Mouse (Mus musculus): ENCODE measurements around the gene Chd3. TPM values are rescaled to one million over a fixed set of nuclear protein-coding genes. Genes with fewer than 3 reads are reported as not detected.
A peak's percentile ranks its signal among the peaks of the same experiment; 100 is the strongest.

The Chd3 gene
- polyA plus RNA-seq, 1 experiment from 2014 or later: 91.9 TPM

- Histone ChIP-seq H3K4me1 (replicated peaks) (peaks cover 62% of the 10 kb centered on the region), H3K36me3 (peaks cover 23% of the 10 kb centered on the region), H3K4me3 (replicated peaks) (peak overlapping the region; percentile 95), H3K9me3 (no peaks in the 10 kb centered on the region), H3K9ac (replicated peaks) (peak overlapping the region; percentile 99), H3K27me3 (no peaks in the 10 kb centered on the region), H3K4me2 (replicated peaks) (peak overlapping the region; percentile 96), H3K27ac (peak overlapping the region; percentile 100)
- ATAC-seq: 0 out of 2 replicates have a peak, but pooled peaks have one; percentile 1
- under 1% methylated on average over 22 of the region's 22 CpGs for WGBS
These were observed 2.2 kb downstream of the Chd3 start for GRCm38 (mm10) chr11:69366855-69367615.

- WGBS: under 1% methylated on average over 26 of the region's 26 CpGs
- H3K4me1 ChIP-seq (replicated peaks): peaks cover 55% of the 10 kb centered on the region
- peak overlapping the region; percentile 96 for H3K4me2 ChIP-seq (replicated peaks)
These were observed 2.9 kb downstream of the Chd3 start for GRCm38 (mm10) chr11:69366157-69366854.

DNA sequence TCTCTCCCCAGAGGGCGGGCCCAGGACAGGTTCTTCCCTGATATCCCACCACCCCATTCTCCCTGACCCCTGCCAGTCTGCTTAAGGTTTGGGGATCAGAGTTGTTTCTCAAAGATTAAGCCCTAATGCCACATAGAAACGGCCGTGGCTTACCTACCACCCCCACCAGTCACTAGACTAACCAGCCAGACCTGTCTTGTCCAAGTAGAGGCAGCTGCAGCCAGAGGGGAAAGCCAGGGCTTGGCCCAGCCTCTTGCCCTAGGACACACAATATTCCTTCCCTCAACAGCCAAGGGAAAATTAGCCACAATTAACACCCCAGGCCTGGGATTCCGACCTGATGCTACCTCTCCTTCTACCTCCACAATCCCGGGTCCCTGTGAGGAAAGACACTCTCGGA is 3.5 kb downstream of the Chd3 start:
- WGBS: 21% methylated on average over 6 of the region's 6 CpGs
- no peaks in the 10 kb centered on the region for H3K9me3 ChIP-seq
- peak overlapping the region; percentile 96 for H3K4me2 ChIP-seq (replicated peaks)
- peaks cover 49% of the 10 kb centered on the region for H3K4me1 ChIP-seq (replicated peaks)
- peaks cover 36% of the 10 kb centered on the region for H3K36me3 ChIP-seq
- H3K9ac ChIP-seq (replicated peaks): peak overlapping the region; percentile 99
- peak overlapping the region; percentile 95 for H3K4me3 ChIP-seq (replicated peaks)
- peak overlapping the region; percentile 100 for H3K27ac ChIP-seq
- no peaks in the 10 kb centered on the region for H3K27me3 ChIP-seq
- ATAC-seq: peak; percentile 5; the same call in 1 of the 2 replicates

More at GRCm38 (mm10) chr11:69366157-69366854, 2.9 kb downstream of the Chd3 start:
- peak overlapping the region; percentile 95 for H3K4me3 ChIP-seq (replicated peaks)
- ATAC-seq: peak; percentile 83
- H3K9ac ChIP-seq (replicated peaks): peak overlapping the region; percentile 99
- peaks cover 30% of the 10 kb centered on the region for H3K36me3 ChIP-seq
- H3K27ac ChIP-seq: peak overlapping the region; percentile 100
- no peaks in the 10 kb centered on the region for H3K27me3 ChIP-seq
- no peaks in the 10 kb centered on the region for H3K9me3 ChIP-seq

DNA sequence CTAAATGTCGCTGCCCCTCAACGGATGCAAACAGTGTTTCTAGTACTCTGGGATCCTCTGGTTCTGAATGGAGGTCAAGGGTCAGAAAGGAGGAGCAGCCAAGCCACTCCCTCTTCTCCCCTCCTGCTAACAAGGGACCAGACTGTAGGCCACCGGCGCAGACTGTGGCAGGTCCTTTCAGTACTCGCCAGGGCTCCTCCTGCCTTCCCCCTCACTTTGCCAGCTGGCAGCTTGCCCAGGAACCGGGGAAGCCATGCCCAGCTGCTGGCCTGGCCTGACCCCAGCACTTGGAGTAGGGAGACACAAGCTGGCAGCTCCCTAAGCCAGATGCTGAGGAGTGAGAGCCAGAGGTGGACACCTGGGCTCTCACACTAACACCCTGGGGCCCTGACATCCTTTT is 4.3 kb downstream of the Chd3 start:
- peak overlapping the region; percentile 96 for H3K4me2 ChIP-seq (replicated peaks)
- H3K4me1 ChIP-seq (replicated peaks): peaks cover 44% of the 10 kb centered on the region
- WGBS: 3% methylated on average over 6 of the region's 6 CpGs
- no peaks in the 10 kb centered on the region for H3K27me3 ChIP-seq
- peak overlapping the region; percentile 100 for H3K27ac ChIP-seq
- H3K4me3 ChIP-seq (replicated peaks): 0 out of 2 replicates have a peak overlapping the region, but pooled peaks have one; percentile 7
- H3K36me3 ChIP-seq: peaks cover 44% of the 10 kb centered on the region
- peak overlapping the region; percentile 99 for H3K9ac ChIP-seq (replicated peaks)
- no peaks in the 10 kb centered on the region for H3K9me3 ChIP-seq
- ATAC-seq: peak; percentile 65

DNA sequence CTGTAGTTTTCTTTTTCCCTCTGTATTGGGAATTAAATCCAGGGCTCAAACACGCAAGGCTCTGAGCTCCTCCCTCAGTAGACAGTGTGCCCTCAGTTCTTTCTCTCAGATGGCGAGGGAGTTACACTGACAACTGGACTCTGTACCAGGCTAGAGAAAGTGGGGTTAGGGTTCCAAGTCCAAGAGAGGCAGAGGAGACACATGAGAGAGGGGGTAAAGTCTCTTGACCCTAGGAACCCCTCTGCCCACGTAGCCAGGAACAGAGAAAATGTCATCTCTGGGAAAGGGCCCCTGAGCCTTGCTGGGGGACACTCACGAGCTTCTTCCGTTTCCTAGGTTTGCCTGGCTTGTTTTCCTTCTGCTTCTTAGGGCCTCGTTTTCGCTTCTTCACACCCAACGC is 4.8 kb downstream of the Chd3 start:
- H3K27ac ChIP-seq: peak overlapping the region; percentile 100
- peak overlapping the region; percentile 96 for H3K4me2 ChIP-seq (replicated peaks)
- peaks cover 49% of the 10 kb centered on the region for H3K36me3 ChIP-seq
- no peaks in the 10 kb centered on the region for H3K9me3 ChIP-seq
- 0 out of 2 replicates have a peak overlapping the region, but pooled peaks have one; percentile 7 for H3K4me3 ChIP-seq (replicated peaks)
- peaks cover 41% of the 10 kb centered on the region for H3K4me1 ChIP-seq (replicated peaks)
- 51% methylated on average over 8 of the region's 8 CpGs for WGBS
- peak overlapping the region; percentile 99 for H3K9ac ChIP-seq (replicated peaks)
- ATAC-seq: no peak
- H3K27me3 ChIP-seq: no peaks in the 10 kb centered on the region

DNA sequence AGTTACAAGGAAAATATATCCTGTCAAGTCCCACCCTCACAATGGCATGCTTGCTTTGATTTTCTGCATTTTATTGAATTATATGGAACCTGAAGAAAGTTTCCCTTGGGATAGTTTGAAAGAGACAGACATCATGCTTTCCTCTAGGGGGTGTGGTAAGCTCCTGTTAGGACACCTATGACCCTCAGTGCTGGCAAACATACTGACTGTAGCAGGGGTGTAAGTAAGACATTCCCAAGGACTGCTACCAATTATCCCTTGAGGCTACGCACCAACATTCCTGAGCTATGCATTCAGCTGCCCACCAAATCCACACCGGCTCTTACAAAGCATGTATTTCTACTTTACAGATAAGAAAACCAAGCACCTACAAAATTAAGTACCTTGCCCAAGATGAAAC is 6.7 kb downstream of the Chd3 start:
- Histone ChIP-seq H3K9ac (replicated peaks) (no peak overlapping the region), H3K9me3 (no peaks in the 10 kb centered on the region), H3K4me1 (replicated peaks) (peaks cover 34% of the 10 kb centered on the region), H3K36me3 (peaks cover 68% of the 10 kb centered on the region), H3K27ac (no peak overlapping the region), H3K4me3 (replicated peaks) (no peak overlapping the region), H3K27me3 (no peaks in the 10 kb centered on the region), H3K4me2 (replicated peaks) (no peak overlapping the region)
- 93% methylated on average over 2 of the region's 2 CpGs for WGBS
- ATAC-seq: no peak

DNA sequence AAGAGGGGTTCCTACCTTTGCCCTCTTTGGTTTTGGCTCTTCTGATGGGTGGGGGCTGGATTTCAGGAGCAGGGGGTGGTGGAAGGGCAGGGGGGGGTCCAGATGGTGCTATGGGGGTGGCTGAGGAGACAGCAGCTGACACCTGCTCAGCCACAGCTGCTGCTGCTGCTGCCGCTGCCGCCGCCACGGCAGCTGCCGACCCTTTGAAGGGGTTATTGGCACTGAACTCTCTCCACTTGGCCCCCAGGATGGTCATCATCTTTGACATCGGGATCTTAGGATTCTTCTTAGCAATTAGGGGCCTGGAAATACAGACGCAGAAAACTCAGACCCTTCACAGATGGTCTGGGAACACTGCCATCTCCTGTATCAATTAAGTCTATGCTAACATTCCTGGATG is 7.2 kb downstream of the Chd3 start:
- H3K27me3 ChIP-seq: no peaks in the 10 kb centered on the region
- H3K9me3 ChIP-seq: no peaks in the 10 kb centered on the region
- no peak overlapping the region for H3K9ac ChIP-seq (replicated peaks)
- 66% methylated on average over 7 of the region's 7 CpGs for WGBS
- H3K4me3 ChIP-seq (replicated peaks): no peak overlapping the region
- H3K4me1 ChIP-seq (replicated peaks): peaks cover 29% of the 10 kb centered on the region
- H3K27ac ChIP-seq: no peak overlapping the region
- H3K4me2 ChIP-seq (replicated peaks): no peak overlapping the region
- no peak for ATAC-seq
- H3K36me3 ChIP-seq: peaks cover 73% of the 10 kb centered on the region

DNA sequence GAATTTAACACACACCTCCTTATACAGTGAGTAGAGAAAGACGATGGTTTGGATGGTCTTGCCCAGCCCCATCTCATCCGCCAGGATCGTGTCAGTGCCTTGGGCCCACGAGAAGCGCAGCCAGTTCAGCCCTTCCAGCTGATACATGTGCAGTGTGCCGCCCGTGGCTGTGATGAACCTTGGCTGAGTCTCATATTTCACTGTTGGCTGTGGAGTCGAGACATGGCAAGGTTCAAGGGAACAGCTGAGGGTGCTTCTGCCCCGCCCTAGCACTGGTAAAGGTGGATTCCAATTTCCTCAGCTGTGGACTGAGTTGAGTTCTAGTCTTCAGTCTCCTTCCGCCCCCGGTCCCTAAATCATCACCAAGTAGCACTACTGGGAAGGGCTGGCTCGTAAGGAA is 11.5 kb downstream of the Chd3 start:
- Histone ChIP-seq H3K4me2 (replicated peaks) (no peak overlapping the region), H3K4me1 (replicated peaks) (no peaks in the 10 kb centered on the region; the same call in none of the 2 replicates), H3K9ac (replicated peaks) (no peak overlapping the region), H3K4me3 (replicated peaks) (no peak overlapping the region), H3K36me3 (peaks cover 100% of the 10 kb centered on the region), H3K27ac (no peak overlapping the region), H3K27me3 (no peaks in the 10 kb centered on the region), H3K9me3 (no peaks in the 10 kb centered on the region)
- no peak for ATAC-seq
- 94% methylated on average over 12 of the region's 12 CpGs for WGBS

GRCm38 (mm10) chr11:69356544-69356943 is 12.7 kb downstream of the Chd3 start:
- 97% methylated on average over 5 of the region's 5 CpGs for WGBS
- no peak overlapping the region for H3K4me3 ChIP-seq (replicated peaks)

GRCm38 (mm10) chr11:69346441-69346840 is 22.8 kb downstream of the Chd3 start:
- Histone ChIP-seq H3K9ac (replicated peaks) (no peak overlapping the region), H3K27ac (no peak overlapping the region), H3K27me3 (no peaks in the 10 kb centered on the region), H3K36me3 (peaks cover 88% of the 10 kb centered on the region), H3K9me3 (no peaks in the 10 kb centered on the region), H3K4me2 (replicated peaks) (no peak overlapping the region), H3K4me3 (replicated peaks) (no peak overlapping the region), H3K4me1 (replicated peaks) (peaks cover 8% of the 10 kb centered on the region)
- 90% methylated on average over 20 of the region's 26 CpGs for WGBS
- ATAC-seq: no peak

More at GRCm38 (mm10) chr11:69356544-69356943, 12.7 kb downstream of the Chd3 start:
- no peak overlapping the region for H3K9ac ChIP-seq (replicated peaks)
- no peaks in the 10 kb centered on the region for H3K9me3 ChIP-seq
- peaks cover 100% of the 10 kb centered on the region for H3K36me3 ChIP-seq
- H3K27me3 ChIP-seq: no peaks in the 10 kb centered on the region
- H3K4me1 ChIP-seq (replicated peaks): no peaks in the 10 kb centered on the region
- ATAC-seq: no peak
- H3K4me2 ChIP-seq (replicated peaks): no peak overlapping the region
- H3K27ac ChIP-seq: no peak overlapping the region

GRCm38 (mm10) chr11:69340161-69341131 is 28.8 kb downstream of the Chd3 start, which contains the start of gene Rnf227:
Rnf227 (plus strand) TSS chr11:69340461.
- Histone ChIP-seq H3K36me3 (peaks cover 28% of the 10 kb centered on the region), H3K4me1 (replicated peaks) (peaks cover 25% of the 10 kb centered on the region), H3K9me3 (no peaks in the 10 kb centered on the region), H3K9ac (replicated peaks) (peak within 1 kb of the TSS; percentile 75), H3K27ac (peak within 1 kb of the TSS; percentile 92), H3K4me3 (replicated peaks) (peak within 1 kb of the TSS; percentile 65), H3K4me2 (replicated peaks) (peak within 1 kb of the TSS; percentile 83), H3K27me3 (peaks cover 17% of the 10 kb centered on the region)
- 2% methylated on average over 96 of the region's 99 CpGs for WGBS
- ATAC-seq: peak; percentile 89
